Mouse (Mus musculus) fibroblast of lung, adult 2 months (primary cell): ENCODE data around the gene Trio.

Experiments used
- DNase-seq: peaks from one replicate; pipeline ENCODE4 v3.0.0-alpha.2; 2011; ENCODE audit warnings: low read depth

Trio gene

DNA sequence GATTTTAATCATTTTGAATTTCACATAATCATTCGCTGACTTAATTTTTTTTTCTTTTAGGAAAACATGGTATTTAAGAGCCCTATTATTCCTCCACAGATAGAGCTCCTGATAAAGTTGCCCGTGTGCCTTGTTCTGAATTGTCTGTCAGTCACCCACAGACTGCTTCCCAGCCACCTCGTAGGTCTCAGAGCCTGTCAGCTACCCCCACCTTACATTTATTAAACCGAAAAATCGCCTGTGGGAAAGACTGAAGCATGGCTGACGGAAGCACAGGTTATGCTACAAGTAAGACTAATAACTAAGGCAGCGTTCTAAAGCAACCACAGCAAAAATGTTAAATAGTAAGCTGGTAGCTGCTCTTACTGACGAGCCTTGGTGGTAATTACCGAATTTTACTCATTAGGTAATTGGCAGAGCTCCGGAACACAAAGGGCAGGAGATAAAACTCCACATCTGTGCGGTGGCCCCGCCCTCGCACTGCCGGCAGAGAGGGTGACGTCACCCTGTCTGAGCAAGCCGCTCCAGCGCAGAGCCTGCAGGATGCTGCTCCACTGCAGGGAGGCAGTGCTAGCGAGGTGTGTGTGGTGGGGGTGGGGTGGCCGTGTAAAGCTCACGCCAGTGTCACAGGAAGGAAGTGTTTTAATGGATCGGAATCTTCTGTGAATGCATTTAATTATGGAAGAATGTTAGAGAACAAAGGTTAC, 102.2 kb downstream of the Trio start:
- DNase-seq = peak; percentile 52

DNA sequence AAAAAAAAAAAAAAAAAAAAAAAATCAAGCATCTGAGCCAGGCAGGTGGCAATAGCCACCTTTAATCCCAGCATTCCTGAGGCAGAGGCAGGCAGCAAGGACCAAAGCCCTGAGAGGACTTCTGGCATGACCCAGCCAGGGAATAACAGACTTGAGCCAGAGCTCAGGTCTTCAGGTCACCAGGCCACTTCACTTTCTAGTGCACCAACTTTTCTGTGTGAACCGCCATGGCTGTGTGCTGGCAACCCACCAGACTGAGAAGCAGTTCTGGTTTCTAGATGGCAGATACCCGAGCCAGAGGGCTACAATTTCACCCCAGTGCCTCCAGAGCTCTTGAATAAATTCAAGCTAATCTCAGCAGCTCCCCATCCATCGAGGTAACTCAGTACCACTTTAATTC, 104.9 kb downstream of the Trio start:
- DNase-seq = no peak

DNA sequence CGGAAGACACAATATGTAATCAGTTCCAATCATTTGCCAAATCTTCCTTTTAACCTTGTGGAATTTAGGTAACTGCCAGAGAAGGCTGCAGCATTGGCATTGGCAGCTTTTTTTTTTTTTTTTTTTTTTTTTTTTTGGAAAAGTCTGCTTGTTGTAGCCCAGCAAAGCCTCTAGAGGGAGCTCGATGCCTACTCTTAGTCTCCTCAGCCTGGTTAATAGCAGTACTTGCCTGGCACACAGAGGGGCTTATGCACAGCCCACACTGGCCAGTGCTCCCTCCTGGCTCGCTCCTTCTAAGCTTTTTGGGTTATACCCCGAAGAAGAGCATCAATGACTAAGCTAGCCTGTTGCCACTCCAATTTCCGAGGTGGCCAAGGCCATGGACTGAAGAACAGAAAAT, 106.1 kb downstream of the Trio start:
- DNase-seq = peak; percentile 39

DNA sequence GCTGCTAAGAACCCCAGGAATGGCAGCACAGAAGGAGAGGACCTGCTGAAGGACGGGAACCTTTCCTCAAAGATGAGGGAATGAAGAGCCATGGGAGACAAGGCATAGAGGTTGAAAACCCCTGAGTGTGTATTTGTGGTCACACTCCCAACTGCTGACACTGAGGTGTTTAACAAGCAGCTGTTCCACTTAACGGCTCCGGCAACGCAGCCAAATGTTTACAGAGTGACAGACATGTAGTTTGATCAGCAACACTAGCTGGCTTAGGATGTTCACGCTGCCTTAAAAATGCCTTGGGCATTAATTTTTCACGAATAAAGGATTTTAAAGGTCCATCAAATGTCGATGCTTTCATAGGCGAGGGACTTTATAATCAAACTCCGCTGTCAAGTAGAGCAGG, 106.8 kb downstream of the Trio start:
- DNase-seq = no peak

DNA sequence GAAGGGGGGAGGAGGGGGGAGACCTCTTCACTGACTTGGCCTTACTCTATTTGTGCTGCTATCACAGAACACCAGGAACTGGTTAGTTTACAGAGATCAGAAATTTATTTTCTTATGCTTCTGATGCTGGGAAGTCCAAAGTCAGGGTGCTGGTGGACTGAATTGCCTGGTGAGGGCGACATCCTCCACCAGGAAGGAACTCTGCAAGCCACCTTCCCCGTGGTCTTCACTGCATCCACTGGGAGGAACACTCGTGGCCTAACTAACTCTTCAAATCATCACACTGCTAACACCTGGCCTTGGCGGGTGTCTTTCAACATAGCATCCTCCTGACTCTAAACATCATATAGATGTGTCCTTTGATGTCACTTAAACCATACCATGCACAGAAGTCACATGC, 109.4 kb downstream of the Trio start:
- no peak for DNase-seq

DNA sequence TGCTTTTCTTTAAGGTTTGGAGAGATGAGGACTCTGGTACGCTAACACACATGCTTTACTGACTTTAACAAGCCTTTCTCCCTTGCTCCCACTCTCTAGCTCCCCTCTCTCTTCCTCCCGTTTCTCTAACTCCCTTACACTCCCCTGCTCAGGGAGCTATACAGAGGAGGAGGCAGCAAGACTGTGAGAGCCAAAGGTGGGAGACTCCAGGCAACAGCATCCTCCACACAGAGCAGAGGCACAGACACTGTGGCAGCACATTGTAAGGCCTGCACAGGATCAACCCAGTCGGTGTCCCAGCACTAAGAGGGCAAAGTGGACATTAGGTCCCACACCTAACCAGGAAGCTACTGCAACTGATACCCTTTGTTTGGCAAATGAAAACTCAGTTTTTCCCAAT, 112.6 kb downstream of the Trio start:
- no peak for DNase-seq

DNA sequence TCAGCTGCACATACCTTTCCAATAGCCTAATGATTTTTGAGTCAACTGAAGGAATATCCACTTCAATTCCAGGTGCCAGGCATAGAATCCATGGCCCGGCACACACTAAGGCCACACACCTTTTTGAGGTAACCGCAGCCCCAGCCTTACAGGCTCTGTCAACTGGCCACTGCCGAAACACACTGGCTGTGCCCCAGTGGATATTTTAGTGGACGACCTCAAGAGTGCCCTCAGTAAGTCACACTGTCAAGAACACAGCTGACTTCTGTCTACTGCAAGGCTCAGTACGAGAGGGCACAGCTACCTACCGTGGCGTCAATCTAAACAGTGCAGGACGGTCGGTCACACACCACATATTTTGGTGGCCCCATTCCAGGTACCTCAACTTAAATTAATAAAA, 114.5 kb downstream of the Trio start:
- no peak for DNase-seq

DNA sequence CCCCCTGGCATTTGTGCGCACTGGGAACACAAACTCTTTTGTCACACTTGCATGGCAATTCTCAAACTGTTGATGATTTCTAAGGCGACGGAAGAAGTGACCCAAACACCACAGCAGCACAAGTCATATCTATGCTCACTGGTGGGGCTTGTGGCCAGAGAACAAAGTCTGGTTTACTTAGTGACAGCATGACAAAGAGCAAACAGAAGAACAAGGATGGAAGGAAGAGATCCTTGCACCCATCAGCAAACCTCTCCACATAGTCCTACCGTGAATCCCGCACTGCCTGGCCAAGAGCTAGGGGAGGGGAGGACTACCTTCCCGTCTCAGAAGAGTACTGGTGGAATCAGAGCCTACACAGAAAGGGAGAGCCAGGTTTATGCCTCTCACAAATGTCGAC, 115.5 kb downstream of the Trio start:
- DNase-seq = no peak

DNA sequence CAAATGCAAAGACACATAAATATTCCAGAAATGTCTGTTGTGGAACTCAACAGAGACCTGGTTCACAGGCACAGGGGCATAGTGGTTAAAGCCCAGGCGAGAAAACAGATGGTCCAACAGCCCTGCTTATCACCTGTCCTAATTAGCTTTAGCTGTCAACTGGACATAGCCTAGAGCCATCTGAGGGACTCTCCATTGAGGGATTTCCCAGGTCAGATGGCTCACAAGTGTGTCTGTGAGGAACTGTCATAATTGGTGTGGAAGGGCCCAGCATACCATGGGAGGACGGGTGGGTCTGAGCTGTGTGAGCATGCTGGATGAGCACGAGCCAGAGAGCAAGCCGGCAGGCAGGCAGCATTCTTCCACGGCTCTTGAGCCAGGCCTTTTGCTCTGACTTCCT, 118.0 kb downstream of the Trio start:
- DNase-seq = no peak

DNA sequence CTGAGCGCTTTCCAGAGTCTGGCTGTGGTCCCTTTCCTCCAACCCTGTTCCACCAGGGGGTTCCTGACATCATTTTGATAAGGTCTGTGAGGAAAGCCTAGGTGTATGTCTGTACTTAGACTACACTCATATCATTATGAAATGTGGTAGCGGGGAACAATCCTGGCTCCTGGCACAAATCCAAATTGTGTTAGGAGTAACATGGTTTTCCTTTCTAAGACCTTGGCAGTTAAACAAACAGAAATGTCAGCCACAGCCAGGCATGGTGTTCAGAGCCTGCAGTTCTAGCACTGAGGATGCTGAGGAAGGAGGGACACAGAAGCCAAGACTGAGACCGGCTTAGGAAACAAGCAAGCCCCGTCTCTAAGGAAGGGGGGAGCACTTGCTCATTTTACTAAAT, 119.2 kb downstream of the Trio start:
- DNase-seq = no peak

DNA sequence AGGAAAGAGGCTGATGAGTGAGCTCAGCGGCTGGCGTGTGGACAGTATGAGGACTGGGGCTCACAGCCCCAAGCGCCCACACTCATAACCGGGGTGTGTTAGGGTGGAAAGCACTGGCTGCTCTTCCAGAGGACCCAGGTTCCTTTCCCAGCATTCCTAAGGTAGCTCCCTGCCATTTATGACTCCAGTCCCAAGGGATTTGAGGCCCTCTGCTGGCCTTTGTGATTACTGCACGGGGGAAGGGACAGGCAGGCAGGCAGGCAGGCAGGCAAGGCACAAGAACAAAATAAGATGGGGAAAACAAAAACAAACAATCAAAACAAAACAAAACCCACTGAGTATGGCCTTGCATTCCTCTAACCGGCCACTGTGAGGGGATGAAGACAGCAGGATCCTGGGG, 120.3 kb downstream of the Trio start:
- DNase-seq = no peak

DNA sequence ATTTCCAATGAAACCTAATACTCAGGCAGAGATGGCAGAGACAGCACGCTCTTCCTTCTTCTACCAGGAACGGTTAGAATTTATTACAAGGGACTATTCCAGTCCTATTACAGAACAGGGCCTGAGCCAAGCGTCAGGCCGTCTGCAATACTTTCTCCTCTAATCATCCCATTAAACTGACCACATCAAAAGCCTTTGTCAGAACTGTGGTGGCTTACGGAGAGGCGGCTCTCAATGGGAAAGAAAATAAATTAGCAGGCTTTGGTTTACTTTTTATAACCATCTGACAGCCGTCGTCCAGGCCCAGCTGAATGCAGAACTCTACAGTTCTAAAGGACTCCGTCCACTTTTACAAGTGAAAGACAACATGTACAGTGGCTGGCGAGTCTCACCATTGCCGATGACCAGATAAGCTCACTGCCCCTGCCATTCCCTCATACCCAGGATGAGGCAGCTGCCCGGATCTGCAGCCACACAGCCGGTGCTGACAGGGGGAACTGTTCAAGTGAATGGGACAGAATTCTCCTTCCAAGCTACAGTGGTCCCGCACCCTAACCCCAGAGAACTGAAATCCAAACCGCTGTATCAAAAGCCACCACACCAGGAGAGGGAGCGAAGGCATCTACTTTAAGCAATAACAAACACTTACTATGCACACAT, 121.2 kb downstream of the Trio start:
- DNase-seq = no peak

DNA sequence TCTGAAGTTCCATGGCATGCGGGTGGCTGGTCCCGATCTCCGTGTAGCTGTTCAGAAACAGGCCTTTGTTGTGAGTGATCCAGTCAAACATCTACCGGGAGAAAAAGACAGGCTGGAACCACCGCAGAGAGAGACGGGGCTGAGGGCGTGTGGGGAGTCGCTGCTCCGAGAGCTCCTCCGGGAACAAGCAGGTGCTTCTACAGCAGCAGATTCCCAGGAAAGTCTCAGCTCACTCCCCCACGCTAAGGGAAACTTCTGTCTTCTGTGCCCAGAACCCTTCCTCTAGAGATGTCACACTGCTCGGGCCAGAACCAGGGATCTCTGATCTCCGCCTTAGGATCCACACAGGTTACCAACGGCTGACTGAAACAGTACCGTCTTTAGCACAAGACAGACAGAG, 124.4 kb downstream of the Trio start:
- no peak for DNase-seq

DNA sequence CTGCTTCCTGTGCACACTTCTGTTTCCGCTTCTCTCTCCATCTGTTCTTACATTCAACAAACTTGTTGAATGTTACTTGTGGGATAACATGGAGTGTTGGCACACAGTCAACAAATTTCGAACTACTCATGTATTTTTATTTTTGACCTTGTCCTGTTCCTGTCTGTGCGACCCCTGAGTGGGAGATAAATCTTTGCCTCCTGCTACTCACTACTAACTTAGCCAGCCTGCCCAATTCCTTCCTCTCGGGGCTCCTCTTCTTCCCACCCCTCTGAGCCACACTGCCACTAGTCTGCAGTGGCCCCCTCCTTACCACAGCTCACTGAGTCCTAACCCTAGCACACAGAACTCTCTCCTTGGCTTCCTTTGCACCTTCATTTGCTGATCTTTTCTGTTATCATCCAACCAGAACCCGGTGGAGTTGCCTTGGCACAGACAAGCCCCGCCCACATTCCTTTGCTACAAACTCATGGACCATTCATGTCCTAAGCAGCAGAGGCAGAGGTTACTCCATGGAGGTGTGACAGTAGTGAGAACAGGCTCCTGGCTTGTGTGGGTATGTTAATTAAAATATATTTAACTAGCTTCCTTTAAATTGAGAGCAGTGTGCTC, 126.7 kb downstream of the Trio start:
- no peak for DNase-seq

DNA sequence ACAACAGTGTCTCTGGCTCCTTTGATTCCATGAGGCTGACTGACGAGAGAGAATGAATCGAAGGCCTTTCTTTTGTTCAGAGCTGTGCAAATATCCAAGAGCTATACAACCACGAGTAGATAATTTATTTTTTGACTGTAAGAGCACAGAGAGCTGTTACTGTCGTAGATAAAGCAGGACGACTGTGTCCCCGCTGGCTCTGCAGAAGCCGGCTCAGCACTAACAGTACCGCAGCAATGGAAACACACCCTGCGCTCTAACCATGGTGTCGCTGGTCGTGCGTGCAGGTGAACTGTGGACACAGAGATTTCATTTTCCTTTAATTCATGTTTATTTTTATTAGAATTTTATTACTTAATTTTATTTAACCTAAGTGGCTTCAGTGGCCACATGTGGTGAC, 131.5 kb downstream of the Trio start:
- DNase-seq = no peak

DNA sequence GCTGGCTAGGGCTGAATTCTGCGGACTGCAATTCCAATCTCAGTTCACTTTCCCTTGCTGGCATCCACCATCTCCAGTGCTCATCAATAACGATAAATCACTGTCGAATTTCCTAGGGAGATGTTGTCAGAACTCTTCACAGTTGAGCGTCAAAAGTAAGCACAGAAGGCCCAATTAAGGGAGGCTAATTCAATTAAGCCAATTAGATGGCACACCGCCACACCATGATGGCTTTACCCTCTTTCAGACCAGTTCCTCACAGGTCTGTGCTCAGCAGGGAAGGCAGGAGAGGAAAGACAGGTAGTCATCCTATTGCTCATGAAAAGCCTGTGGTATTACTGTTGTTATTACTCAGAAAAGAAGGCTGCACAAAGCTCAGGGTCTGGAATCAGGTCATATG, 133.6 kb downstream of the Trio start:
- DNase-seq = no peak

DNA sequence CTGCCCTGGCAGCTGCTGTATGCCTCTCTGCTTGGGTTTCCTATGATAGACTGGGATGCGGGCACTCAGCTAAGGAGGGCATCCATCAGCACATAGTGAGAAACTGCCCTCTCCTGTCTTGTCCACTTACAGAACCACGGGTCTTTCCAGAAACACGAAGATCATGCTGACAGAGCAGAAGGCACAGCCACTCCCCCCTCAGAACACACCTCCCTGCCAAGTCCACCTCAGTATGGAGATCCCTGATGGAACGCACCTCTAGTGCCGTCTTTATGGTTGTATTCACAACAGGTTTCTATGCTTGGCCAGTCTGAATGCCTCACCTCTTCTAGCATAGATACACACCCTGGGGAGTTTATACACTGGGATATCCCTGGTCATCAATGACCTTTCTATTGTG, 135.0 kb downstream of the Trio start:
- no peak for DNase-seq

DNA sequence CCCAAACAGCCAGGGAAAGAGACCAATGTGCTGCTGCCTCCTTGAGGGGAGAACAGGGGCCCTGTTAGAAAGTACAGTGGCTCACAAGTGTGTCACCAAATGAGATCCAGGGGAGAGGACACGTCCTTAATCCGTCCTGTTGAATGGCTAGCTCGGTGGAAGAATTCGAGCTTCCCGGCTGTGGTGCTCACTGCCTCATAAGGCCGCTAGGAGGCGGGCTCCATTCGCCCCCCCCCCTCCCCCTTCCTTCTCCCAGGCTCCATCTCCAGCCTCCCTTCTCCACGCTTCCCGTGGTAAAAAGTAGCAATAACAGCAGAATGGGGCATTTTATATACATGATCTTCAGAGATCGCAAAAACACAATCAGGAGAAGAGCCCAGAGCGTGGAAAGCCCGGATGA, 137.5 kb downstream of the Trio start:
- no peak for DNase-seq

DNA sequence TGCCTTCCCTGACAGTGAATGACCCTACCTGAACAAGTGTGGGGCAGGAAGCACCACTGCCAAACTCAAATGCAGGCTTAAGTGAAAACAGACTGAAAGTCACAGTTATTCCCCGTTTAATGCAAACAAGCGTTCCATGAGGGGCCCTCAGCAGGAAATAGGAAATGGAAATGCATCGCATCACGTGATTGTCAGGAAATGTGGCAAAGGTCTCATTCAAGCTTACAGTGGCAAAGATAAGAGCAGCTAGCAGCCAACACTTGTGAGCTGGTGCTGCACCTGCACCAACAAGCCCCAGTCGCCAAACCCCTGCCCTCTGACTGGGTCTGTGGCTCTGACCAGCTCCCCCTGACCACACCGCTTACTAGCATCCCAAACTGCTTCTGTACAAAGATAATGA, 138.7 kb downstream of the Trio start:
- no peak for DNase-seq

DNA sequence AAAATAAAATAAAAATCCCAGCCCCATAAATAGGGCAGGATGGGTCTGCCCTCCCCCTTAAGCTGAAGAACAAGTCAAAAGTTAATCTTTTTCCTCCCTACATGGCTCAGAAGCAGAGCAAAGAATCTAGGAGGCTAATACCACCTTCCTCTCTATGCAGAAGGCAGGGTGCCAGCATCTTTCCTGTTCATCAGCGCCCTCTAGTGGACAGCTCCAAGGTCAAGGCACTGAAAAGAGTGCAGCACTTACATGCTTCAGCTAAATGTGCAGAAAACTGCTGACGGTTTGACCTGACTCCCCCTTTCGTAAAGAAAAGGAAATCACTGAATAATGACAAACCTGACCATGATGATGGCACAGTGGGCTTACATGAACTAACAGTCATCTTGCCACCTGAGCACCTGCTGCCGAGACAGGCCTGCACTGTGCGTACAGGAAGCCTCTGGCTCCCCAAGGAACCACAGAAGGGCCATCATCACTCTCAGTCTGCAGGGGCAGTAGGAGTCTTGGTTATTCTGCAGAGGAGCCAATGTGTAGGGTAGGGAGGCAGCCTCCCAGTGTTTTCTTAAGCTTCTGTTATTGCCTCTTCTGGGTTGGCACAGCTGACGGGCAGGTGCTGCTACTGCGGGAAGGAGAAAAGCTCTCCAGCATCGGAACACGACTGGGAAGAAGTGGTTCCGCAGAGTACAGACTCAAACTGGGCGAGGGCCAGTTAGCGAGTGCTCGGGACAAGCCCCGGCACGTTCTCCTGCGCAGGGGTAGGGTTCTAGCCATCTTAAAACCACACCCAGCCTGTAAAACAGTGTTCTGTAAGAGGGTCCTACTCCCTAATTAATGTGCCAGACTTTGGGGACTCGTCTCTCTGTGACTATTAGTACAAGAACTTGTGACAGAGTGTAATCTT, 141.0 kb downstream of the Trio start:
- no peak for DNase-seq

DNA sequence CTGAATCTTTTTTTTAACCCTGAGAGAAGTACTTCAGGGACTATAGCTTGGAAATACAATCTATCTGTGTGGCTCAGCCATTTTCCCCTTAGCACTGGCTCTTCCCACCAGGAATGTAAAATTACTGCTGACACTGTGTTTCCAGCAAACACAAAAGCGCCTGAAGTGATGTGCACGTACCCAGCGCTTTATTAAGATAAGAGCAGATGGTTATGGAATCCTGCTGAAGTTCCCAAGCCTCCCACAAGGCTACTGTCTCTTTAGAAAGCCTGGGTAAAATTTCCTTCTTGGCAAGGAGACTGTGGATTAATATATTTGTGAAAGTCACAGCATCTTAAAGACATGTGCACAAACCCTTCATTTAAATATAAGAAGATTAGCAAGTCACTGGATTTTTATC, 141.8 kb downstream of the Trio start:
- no peak for DNase-seq

DNA sequence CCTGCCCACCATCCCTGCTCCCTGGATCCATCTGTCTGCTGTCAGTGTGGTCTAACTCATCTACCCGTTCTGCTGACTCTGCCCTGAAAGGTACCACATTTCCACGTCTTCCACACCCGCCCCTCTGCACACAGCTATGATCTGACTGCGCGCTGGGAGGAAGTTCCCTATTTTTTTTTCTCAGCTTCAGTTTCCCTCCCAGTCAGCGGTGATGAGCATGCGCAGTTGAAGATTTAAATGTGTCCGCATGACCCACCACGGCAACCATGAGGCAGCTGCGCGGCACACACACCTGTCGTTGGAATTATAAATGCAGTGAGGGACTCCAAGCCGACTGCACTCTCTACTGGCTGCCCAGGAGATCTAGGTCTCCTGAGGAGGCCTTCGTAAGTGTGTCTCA, 142.8 kb downstream of the Trio start:
- DNase-seq = no peak

DNA sequence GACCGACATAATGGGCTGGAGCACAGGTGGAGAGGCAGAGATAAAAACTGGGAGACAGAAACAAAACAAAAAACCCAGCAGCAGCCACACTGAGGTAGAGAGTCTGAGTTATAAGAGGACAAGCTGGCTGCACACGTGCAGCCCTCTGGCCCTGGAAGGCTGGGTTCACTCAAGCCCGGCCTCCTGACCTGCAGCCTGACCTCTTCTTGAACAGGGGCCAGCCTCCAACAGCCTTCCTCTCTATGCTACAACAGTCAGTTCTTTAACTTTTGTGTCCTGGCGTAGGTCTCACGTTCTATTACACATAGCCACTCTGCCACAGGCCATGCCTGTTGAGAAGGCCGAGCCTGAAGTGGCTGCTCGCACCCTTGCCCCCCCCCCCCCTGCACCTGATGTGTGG, 147.8 kb downstream of the Trio start:
- DNase-seq = no peak
